Mouse (Mus musculus) testis, adult 2 months (tissue): ENCODE measurements at regions not wholly inside any gene's neighbourhood (a gene's known extent, or its start where the extent isn't known, plus 50 kb on each side); places are given as distances from the start of the nearest gene placed in this dataset.

ENCODE experiments used
- H3K27ac ChIP-seq: fragments of 200-500 bp; 2 replicates; pipeline ENCODE4 v1.5.1; 2012; ENCODE audit warnings: low read depth, low read length; ENCODE audit not compliant: control insufficient read depth, insufficient read depth
- H3K27me3 ChIP-seq: fragments of 200-500 bp; 2 replicates; pipeline ENCODE4 v1.6.1; 2012; ENCODE audit warnings: mild to moderate bottlenecking, low read length, moderate library complexity; ENCODE audit not compliant: control insufficient read depth, insufficient read depth
- H3K36me3 ChIP-seq: fragments of 200-500 bp; 2 replicates; pipeline ENCODE4 v1.6.1; 2012; ENCODE audit warnings: mild to moderate bottlenecking, low read length; ENCODE audit not compliant: control insufficient read depth, insufficient read depth
- H3K4me1 ChIP-seq: fragments of 200-500 bp; 2 replicates; pipeline ENCODE4 v1.6.1; 2012; ENCODE audit warnings: low read length; ENCODE audit not compliant: control insufficient read depth, insufficient read depth
- H3K4me3 ChIP-seq: fragments of 200-500 bp; 2 replicates; pipeline ENCODE4 v1.5.1; 2012; ENCODE audit warnings: low read depth, mild to moderate bottlenecking, low read length, moderate library complexity, mixed read lengths; ENCODE audit not compliant: control insufficient read depth
- CTCF ChIP-seq: fragments of 200-500 bp; IDR thresholded peaks from 2 replicates; pipeline ENCODE4 v1.5.1; 2012; ENCODE audit warnings: low read depth, mild to moderate bottlenecking, inconsistent platforms, low read length, moderate library complexity; ENCODE audit not compliant: control insufficient read depth, insufficient read depth, insufficient replicate concordance
- POLR2A ChIP-seq: fragments of 200-500 bp; IDR thresholded peaks from 2 replicates; pipeline ENCODE4 v1.6.1; 2012; ENCODE audit warnings: low read depth, mild to moderate bottlenecking, inconsistent platforms, low read length, moderate library complexity; ENCODE audit not compliant: control insufficient read depth

GRCm38 (mm10) chr9:104496220-104496619, 50.9 kb upstream of the Cpne4 start:
- TF ChIP-seq CTCF (no peak), POLR2A (no peak)
- Histone ChIP-seq H3K27me3 (no peaks in the 10 kb centered on the region), H3K4me1 (peaks cover 3% of the 10 kb centered on the region)

GRCm38 (mm10) chr9:104490696-104491095, 56.4 kb upstream of the Cpne4 start:
- H3K4me1 ChIP-seq, result no peaks in the 10 kb centered on the region
- no peaks in the 10 kb centered on the region for H3K36me3 ChIP-seq
- H3K27ac ChIP-seq, result no peak overlapping the region
- no peak overlapping the region for H3K4me3 ChIP-seq
- H3K27me3 ChIP-seq, result no peaks in the 10 kb centered on the region
- no peak for TF ChIP-seq POLR2A
- no peak for TF ChIP-seq CTCF

More at GRCm38 (mm10) chr9:104496220-104496619, 50.9 kb upstream of the Cpne4 start:
- Histone ChIP-seq H3K36me3 (no peaks in the 10 kb centered on the region), H3K4me3 (no peak overlapping the region), H3K27ac (no peak overlapping the region)

- H3K27ac ChIP-seq, result no peak overlapping the region
- H3K27me3 ChIP-seq, result no peaks in the 10 kb centered on the region
- no peak for TF ChIP-seq CTCF
- TF ChIP-seq POLR2A, result no peak
- no peaks in the 10 kb centered on the region for H3K36me3 ChIP-seq
- H3K4me1 ChIP-seq, result no peaks in the 10 kb centered on the region
- H3K4me3 ChIP-seq, result no peak overlapping the region
Measured at GRCm38 (mm10) chr9:104489383-104489782, 57.7 kb upstream of the Cpne4 start.

GRCm38 (mm10) chr9:104482440-104482839, 64.6 kb upstream of the Cpne4 start:
- Histone ChIP-seq H3K4me3 (no peak overlapping the region), H3K27ac (no peak overlapping the region), H3K36me3 (no peaks in the 10 kb centered on the region), H3K27me3 (no peaks in the 10 kb centered on the region), H3K4me1 (no peaks in the 10 kb centered on the region)
- TF ChIP-seq CTCF (no peak), POLR2A (no peak)

GRCm38 (mm10) chr9:104480683-104481082, 66.4 kb upstream of the Cpne4 start:
- Histone ChIP-seq H3K4me1 (no peaks in the 10 kb centered on the region), H3K27me3 (no peaks in the 10 kb centered on the region), H3K36me3 (no peaks in the 10 kb centered on the region), H3K27ac (no peak overlapping the region), H3K4me3 (no peak overlapping the region)
- TF ChIP-seq POLR2A (no peak), CTCF (no peak)

GRCm38 (mm10) chr9:104474831-104475230, 72.3 kb upstream of the Cpne4 start:
- H3K27me3 ChIP-seq, result no peaks in the 10 kb centered on the region
- H3K36me3 ChIP-seq, result no peaks in the 10 kb centered on the region
- H3K4me3 ChIP-seq, result no peak overlapping the region
- TF ChIP-seq CTCF, result no peak
- no peak for TF ChIP-seq POLR2A
- no peaks in the 10 kb centered on the region for H3K4me1 ChIP-seq
- no peak overlapping the region for H3K27ac ChIP-seq

GRCm38 (mm10) chr9:104467238-104467637, 79.8 kb upstream of the Cpne4 start:
- H3K27ac ChIP-seq, result no peak overlapping the region
- no peaks in the 10 kb centered on the region for H3K36me3 ChIP-seq
- H3K4me3 ChIP-seq, result no peak overlapping the region
- H3K4me1 ChIP-seq, result no peaks in the 10 kb centered on the region
- TF ChIP-seq POLR2A (no peak), CTCF (no peak)
- no peaks in the 10 kb centered on the region for H3K27me3 ChIP-seq

- TF ChIP-seq POLR2A (no peak), CTCF (no peak)
- no peaks in the 10 kb centered on the region for H3K27me3 ChIP-seq
Measured at GRCm38 (mm10) chr9:104463701-104464100, 83.4 kb upstream of the Cpne4 start.

More at GRCm38 (mm10) chr9:104463701-104464100, 83.4 kb upstream of the Cpne4 start:
- Histone ChIP-seq H3K36me3 (no peaks in the 10 kb centered on the region), H3K27ac (no peak overlapping the region), H3K4me1 (no peaks in the 10 kb centered on the region), H3K4me3 (no peak overlapping the region)
